Mouse (Mus musculus): ENCODE results near the gene Gm6899. TPM values are rescaled to one million over a fixed set of nuclear protein-coding genes. Genes with fewer than 3 reads are reported as not detected.

The Gm6899 gene
- not detected for total RNA-seq (2021)
- long read RNA-seq, experiment 1: 0 reads
- long read RNA-seq, experiment 2: 0 reads

DNA sequence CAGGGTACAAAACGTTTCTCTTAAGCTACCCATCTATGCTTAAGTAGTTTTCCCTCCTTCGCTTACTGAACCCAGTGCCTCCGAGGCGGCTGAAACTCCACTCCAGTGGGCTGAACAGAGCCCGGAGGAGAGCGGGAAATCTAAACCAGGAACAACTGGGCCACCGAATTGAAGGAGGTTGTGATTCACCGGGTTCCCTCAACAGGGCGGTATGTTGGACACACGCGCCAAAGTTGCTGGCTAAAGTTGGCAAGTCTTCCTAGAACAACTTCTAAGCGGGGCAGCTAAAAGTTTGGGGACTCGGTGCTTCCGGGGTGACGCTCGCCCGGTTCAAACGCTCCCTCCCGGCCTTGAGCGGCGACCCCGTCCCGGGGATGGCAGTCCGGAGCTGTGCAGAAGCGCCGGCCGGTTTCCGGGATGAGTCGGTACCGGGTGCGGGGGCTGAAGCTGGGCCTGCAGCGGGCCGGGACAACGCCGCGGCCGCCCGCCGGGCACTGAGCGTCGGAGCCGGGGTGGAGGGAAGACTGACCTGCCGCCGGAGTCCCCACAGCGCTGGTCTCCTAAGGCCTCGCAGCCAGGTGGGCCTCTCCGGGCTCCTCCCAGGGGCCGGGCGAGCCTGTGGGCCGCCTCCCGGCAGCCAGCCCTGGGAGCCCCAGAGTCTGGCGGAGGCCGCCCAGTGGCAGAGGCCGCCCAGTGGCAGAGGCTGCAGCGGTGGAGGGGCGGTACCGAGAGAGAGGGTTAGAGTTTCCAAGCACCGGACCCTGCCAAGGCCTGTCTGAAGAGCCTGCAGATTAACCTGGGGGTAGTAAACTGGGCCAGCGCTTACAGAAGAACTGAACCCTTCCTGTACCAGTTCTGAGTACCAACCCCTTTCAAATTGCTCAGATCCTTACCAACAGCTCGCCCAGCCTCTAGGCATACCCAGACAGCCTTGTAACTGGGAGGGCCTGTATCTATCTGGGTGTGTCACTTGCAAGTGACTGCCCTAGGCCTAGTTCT is at the start of gene Gm6899, which contains the start of gene Vrk2:
TSS of gene Gm6899 (plus strand) at position 181 of the 999 bp plus-strand sequence.
TSS of gene Vrk2 (minus strand) at position 939 of the 999 bp plus-strand sequence.
- peak; percentile 74 to 75 for DNase-seq (ENCODE audit: low spot score in 2 of 2)

DNA sequence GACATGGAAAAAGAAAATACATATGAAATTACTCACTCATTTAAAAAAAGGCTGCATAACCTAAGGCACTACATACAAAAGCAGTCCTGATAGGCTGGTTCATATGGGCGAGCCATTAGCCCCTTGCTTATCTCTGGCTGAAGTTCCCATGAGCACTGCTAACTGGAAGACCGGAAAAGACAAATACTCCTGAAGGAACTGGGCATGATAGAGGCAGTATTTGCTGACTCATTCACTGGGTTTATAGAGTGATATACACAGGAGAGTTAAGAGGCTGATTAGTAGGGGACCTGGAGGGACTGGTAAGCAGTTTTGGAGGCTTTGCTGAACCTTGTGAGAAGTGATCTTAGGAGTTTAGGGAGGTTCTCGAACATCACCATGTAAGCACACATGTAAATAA is 41.5 kb upstream of the Gm6899 start:
- DNase-seq (ENCODE audit: low spot score in 2 of 2): no peak

DNA sequence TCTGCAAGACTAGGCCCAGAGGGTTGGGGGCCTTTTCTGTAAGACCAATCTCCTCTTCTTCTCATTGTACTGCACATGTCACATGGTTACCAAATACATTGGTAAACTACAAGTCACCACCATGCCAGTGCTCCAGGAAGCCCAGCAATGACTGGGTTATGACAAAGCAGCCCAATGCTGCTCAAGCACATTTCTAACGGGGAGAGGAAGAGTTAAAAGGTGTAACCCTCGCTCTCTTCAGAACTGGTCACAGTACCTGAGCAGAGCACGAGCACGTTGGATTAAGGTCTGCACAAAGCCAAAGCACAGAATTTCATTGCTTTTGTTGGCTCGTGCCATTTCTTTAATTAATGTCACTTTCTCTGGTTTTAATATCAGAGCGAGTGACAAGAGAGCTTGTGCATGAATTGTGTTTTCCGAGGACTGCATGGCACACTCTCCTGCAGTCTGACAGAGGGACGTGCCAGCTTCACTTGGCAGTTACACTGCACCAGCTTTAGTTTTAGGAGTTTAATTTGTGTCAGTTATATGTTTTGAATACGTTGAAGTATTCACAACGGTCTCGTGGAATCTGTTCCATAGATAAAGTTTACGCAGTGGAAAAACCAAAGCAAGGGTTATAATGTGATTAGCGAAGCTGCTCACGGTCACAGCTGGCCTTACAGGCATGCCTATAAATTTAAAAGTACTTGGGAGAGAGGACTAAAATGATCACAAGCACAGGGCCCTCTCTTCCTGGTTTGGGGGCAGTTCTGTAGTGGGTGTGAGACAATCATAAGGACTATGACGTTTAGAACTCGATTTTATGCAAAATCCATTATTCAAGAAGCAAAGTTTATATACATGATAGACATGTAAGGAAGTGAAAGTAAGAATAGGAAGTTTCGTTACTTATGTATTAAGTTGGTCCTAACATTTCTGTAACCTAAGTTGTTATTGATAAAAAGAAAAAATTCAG is 7.4 kb upstream of the Gm6899 start:
- DNase-seq (ENCODE audit: low spot score in 2 of 2): no peak

DNA sequence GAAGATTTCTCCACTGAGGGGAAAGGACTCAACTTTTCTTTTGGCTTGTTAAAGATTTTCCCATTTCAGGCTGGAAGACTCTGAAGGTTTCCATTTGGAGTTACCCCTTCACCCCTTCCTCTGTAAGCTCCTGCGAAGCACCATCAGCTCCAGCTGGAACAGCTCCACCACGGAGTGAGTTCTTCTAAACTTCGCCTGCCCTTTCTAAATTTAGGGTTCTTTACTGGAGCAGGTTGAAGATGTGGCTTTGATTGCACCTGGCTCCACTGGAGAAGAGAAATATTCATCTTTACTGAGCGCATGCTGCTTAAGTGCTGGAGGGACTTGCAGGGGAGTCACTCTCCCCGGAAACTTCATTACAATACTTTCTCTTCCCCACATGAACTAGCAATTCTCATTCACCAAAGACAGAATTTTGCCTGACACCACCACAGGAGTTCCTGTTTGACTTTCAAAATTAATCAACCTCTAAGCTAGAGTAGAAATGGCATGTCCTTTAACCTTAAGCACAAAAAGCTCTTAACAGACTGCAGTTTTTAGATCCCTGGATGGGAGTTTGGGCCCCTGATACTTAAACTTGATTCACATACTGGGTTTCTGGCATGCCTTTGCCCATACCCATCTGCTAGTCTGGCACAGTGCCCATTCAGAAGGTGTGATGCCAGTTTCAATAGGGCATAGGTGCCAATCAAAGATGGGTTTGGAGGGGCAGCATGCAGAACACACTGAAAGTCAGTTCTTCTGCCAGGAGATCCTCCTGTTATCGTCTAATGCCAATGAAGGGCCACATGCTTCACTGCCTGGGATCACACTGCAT is 6.5 kb upstream of the Gm6899 start:
- DNase-seq (ENCODE audit: low spot score in 2 of 2): no peak

DNA sequence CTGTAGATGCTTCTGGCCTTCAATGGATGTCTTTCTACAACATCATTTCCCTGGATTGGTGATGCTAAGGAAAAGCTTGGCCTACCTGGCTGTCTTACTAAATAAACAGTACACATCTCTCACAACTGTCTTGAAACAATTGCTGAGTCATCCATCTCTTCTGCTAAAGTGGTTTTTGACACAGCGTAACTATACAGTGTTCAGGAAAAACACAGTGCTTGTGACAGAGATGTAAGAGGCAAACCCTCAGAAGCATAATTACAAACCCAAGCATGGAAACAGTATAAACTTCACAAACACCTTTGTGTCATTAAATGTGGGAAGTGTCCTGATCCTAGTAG is 5.9 kb upstream of the Gm6899 start:
- DNase-seq (ENCODE audit: low spot score in 2 of 2): no peak

DNA sequence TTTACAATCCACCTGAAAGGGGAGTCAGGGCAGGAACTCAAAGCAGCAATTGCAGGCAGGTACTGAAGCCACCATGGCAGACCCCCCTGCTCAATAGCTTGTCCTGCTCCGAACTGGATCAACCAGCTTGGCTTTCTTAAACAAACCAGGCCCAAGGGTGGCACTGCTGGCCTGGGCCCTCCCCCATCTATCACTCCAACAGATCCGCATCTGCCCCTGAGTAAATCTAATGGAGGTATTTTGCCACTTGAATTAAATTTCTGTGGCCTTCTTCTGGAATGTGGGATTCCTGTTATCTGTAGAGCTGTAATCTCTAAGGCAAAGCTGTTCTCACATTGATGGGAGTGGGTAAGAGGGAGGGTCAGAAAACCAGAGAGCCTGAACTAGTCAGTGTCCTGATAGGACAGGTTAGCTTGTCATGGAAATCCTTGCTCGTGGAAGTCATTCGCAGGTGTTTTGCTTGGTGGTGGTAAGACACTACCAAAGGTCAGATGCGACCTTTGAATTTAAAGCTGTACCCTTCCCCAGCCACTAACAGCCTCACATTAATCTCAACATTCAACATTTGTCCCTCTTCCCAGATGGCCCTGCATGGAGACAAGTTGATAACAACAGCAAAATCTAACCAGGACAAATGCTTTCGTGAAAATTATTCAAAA is 517 bp upstream of the Gm6899 start:
- DNase-seq (ENCODE audit: low spot score in 2 of 2): no peak

DNA sequence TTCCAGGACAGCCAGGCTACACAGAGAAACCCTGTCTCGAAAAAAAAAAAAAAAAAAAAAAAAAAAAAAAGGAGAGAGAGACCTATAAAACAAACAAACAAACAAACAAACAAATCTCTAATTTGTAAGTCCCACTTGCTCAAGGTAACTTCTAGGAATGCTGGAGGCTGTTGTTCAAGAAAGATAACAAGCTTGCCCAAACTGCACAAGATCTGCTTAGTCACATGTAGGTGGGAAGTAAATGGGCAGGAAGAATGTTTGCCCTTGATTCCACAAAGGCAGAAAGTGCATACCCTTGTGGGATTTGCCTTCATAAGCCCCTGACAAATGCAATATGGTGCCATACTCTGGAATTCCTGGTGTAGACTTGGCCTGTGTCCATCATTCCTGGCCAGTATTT is 1.4 kb downstream of the Gm6899 start:
- no peak for DNase-seq (ENCODE audit: low spot score in 2 of 2)

DNA sequence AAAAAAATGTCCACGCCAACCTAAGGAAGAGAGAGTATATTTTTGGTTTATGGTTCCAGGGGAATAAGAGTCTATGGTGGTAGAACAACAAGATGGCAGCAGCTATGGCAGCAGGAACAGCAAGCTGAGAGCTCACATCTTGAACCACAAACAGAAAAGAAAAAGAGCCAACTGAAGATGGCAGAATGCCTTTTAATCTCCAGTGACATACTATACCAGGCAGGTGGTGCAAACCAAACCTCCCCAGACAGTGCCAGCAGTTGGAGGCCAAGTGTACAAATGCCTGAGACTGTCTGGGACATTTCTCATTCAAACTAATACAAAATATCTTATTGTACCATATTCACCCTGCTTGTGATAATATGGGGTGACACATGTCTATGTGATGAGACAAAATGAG is 3.1 kb downstream of the Gm6899 start:
- DNase-seq (ENCODE audit: low spot score in 2 of 2): no peak

DNA sequence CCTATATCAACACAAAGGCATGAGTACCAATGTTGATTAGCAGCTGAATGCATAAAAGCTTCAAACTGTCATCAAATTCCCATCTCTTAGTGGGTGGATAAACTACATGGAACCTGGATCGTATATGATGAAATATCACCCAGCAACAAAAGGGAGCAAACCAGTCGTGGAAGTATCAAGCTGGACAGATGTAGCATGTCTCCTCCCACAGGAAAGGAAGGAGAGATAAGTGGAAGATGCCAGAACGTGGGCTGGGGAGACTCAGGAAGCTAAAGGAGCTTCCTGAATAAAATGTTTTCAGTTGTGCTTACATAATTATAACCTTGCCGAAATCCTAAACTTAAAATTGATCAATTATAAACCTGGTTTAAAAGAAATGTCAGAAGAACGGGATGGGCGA is 4.1 kb downstream of the Gm6899 start:
- DNase-seq (ENCODE audit: low spot score in 2 of 2): no peak

DNA sequence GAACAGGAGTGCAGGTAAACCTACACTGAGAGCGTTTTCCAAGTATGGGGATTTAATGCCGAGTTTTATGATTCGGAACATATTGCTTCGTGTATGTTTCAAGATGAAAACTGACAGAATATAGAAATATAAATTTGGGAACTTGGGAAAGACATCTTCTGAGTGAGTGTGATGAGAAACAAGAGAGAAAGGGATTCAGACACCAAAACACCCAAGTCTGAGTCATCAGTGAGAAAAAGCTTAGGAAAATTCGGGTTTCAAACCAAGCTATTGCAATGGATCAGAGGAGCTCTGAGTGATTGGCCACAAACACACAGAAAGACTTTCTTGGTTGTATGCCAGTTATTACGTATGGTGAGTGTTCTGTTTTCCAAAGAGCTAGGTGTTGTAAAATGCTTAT is 4.7 kb downstream of the Gm6899 start:
- DNase-seq (ENCODE audit: low spot score in 2 of 2): no peak

DNA sequence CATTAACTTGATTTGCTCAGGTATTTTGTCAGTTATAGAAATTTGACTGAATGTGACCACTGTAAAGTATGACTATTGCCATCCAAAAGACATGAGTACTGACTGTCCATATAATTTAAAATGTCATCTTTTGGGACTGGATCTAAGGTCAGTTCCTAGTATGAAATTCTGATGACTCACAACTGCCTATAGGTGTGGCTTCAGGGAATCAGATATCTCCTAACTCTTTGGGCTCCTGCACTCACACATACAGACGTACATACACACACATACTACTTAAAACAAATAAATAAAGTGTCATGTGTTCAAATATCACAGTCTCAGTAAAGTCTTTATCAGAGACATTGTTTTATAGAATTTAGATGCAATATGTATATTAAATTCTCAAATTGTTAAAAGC is 5.8 kb downstream of the Gm6899 start:
- DNase-seq (ENCODE audit: low spot score in 2 of 2): no peak

DNA sequence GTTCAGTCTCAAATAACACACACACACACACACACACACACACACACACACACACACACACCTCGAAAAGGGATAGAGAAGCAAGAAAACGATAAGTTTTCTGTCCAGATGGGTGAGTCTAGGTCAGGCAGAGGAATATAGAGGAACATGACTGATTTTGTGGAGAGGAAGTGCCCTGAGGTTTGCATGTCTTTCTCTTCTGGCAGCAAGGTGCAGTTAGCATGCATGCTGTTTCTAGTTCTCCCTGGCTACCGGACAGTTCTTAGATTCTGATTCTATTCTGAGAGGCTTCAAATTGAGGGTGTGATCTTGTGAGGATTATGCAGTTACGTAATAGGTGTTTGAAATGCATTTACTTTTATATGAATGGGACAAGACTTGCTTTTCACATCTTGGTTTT is 7.7 kb downstream of the Gm6899 start:
- DNase-seq (ENCODE audit: low spot score in 2 of 2): no peak

DNA sequence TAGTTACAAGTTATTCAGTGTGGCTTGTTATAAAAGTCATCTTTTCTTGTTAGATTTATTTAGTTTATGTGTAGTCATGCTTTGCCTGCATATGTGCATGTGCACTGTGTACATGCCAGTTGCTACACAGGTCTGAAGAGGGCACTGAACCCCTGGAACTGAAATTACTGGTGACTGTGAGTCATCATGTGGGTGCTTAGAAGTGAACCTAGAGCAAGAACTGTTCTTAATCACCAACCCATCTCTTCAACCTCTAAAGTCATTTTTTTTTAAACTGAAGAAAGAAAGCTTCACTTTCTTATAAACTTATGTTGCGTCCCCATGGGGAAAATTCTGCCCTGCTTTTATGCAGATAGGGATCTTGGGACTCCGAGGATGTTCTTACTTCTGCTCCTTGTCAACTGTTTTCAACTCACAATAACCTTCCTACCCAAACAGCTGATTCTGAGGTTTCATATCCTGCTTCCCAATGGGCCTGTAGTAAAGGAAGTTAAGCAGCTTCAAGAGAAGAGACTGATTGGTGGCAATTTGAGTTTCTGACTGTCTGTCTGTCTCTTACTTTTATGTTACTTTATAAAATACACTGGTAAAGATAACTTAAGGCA is 8.6 kb downstream of the Gm6899 start:
- DNase-seq (ENCODE audit: low spot score in 2 of 2): no peak

DNA sequence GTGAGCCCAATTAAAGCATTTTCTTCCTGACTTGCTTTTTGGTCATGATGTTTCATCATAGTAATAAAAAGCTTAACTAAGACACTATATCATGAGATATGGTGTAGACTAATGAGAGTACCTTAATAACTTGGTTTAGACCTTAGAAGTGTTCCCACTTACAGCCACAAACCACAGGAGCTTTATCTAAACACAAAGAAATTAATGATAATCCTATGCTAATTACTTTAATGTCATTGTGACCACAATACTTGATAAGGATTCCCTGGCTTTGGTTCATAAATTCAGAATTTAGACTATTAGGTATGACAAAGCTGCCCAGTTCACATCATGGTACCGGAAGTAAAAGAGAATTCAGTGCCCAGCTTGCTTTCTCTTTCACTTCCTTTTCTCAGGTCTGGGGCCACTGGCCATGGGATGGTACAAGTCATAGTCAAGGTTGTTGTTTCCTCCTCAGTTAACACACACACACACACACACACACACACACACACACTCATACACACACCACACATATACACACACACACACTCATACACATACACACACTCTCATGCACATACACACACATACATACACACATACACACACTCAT is 11.1 kb downstream of the Gm6899 start:
- no peak for DNase-seq (ENCODE audit: low spot score in 2 of 2)

DNA sequence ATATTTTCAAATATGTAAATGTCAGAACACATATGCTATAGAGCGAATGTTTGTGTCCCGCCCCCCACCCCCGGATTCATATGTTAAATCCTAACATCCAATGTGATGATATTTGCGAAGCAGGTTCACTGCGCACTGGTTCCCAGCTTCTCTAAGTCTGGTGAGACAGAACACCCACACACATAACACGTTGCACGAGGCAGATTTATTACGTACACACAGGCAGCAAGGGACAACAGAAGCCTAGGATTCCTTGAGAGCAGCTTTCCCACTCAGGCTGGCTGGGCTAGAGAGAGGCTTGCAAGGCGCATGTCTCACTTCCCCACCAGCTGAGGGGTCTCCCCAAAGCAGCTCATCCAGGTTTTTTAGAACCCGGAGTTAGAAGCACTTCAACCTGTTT is 15.8 kb downstream of the Gm6899 start:
- DNase-seq (ENCODE audit: low spot score in 2 of 2): no peak

DNA sequence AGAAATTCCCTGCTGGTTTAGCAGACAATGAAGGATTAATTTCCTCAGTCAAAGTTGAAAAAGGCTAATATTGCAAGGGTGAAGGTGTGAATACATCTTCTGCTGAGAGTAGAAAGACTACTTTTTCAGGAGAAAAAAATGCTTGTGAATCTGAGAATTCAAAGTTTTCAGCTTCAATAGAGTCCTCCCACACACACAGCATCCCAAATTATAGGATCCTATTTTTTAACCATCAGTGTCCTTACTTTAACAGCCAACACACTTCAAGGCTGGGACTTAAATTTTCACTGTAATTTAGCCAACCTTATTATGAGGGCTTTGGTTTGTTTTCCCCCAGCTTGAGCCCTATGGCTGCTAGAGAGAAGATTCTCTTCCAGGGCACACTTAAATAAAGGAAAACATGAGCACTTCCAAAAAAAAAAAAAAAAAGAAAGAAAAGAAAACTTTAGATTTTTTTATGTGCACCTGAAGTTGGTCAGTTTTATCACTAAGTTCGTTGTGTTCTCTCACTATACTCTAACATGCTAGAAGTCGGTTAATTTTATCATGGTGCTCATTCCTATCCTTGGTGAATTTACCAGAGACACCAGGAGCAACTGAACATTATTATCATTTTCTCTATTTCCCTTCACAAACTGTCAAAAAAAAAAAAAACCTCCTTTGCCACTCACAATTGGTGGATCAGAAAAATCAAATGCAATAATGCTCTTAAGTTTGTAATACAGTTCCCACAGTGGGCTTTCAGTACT is 25.6 kb downstream of the Gm6899 start:
- DNase-seq (ENCODE audit: low spot score in 2 of 2): no peak

DNA sequence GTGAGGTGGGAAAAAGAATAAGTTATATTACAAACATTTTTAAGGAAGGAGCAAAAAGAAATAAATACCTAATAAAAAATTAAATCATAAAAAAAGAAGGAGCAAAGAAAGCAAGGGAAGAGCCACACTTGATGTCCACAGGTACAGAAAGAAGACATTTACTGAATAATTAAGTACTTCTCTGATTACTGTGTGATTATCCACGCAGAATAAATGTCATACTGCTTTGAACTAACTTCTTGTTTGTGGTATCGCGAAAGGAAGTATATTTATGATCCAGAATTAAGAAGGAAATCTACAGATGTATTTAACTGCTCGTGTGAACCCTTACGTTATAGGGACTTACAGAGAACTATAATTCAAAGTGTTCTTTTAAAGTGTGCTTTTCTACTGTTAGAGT is 29.7 kb downstream of the Gm6899 start:
- no peak for DNase-seq (ENCODE audit: low spot score in 2 of 2)

DNA sequence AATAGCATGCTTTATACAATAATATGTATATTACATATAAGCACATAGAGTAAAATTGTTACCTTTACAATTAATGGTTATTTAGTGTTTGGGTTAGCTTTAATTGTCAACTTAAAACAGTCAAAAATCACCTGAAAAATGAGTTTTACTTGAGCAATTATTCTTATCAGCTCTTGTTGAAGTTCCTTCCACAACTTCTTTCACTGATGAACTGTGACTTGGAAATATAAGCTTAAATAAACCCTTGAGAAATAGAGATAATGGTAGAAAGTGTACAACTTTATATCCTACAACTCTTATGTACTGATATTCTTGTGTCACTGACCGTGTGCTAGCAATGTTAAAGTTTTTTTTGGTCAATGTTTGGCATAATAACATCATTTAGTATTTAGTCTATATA is 43.2 kb downstream of the Gm6899 start:
- no peak for DNase-seq (ENCODE audit: low spot score in 2 of 2)

DNA sequence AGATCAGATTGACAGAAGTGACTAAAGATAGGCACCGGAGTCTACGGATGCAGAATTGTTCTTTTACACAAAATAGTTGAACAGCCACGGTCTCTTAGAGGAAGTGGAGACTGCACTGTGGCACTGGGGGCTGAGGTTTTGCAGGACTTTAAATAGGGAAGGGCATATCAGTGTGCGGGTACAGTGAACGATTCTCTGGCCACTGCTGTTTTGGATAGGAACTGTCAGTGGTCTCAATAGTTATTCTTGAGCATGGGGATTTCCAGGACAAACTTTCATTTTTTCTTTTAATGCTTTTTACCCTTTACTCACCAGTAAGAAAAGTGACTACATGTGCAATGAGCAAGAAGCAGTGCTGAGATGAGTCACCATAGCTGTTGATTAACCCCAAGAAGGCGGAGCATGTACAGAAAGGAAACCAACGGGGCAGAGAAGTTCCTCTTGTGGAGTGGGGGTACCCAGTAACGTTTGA is 47.3 kb downstream of the Gm6899 start:
- DNase-seq (ENCODE audit: low spot score in 2 of 2): no peak
